Mouse (Mus musculus) heart, postnatal 36 days (tissue): ENCODE measurements around the gene Nwd2. TPM values are rescaled to one million over a fixed set of nuclear protein-coding genes. Genes with fewer than 3 reads are reported as not detected.

Experiments used
- DNase-seq, 2 experiments: peaks; one replicate each; pipeline ENCODE4 v3.0.0; 2021 to 2022
- intact Hi-C: fragments of 180-260 bp; cut with DNase I; formaldehyde crosslinking; loops from one replicate; pipeline ENCODE4 v1.15.1; 2025
- total RNA-seq, 2 experiments: library from RNA; stranded (reverse); gene quantifications; 2 replicates each; pipeline ENCODE4 v1.2.3; 2021

Gene Nwd2
- total RNA-seq: not detected

DNA sequence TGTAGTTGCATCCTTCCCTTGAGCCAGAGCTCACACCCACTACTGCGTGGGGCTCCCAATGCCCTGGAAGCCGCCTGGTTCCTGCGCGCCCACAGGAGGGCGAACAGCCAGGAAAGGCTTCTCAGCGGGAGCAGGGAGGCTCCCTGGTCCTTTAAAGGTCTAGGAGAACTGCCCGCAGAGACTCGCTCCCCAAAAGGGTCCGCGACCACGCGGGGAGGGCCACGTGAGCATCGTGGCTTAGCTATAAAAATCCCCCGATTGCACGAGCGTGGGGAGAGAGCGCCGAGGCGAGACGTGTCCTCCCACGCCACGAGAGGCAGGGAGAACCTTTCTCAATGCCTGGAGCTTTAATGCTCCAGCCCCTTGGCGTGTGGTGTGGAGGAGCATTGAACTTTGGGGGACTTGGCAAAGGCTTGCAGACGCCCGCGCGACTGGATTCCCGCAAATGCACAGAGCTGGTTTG is at the start of gene Nwd2:
Nwd2 (plus strand) TSS at position 33 of the 463 bp plus-strand sequence.
- intact Hi-C loops: no loop called here
- no peak for DNase-seq

DNA sequence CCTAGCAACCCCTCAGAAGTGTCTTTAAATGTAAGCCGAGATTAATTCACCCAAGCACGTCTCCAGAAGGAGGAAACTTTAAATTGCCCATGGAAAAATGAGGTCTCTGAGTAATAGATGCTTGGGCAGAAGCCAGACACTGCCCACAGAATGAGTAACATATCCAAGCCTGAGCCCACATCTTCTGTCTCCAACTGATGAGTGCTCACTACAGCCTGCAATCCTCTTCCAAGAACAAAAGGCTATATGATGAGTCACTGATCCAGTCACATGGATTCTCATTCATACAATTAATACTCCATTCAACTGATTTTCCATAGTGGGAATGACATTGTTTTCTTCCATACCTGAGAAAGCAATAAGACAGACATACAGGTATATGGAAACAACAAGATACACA is 41.5 kb upstream of the Nwd2 start:
- intact Hi-C loops: no loop called here
- DNase-seq: no peak

DNA sequence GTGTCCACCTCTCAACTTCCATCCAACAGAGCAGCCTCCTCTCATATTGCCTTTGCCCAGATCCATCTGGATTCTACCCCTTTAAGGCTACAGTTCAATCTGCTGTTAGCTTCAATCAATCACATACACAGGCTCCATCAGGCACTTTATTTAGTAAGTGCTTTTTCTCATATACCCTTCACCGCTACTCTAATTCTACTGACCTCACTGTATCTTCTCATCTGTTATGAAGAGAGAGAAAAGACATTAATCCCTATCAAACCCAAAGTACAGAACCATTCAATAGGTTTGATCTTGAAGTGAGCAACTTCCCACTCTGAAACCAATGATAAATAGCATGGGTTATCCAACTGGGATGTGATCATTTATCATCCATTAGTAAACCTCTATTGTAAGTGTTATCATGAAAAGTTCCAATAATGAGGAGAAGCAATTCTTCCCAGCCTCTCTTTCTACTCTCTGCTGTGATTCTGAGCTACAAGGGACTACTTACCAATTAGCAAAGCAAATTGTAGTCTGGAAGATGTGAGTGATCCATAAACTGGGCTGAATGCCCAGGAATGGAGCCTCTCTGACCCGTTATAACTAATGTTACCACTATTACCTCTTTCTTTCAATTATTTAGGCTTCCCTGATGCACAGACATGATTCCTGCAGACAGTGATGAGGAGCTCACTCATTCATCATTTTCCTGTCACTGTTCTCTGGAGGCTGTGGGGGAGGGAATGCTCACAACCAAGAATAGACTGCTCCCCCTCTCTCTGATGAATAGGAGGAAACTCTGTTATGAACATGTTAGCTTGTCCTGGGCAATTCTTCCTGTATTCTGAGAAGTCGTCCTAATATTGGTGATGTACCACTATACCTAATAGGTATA is 31.9 kb upstream of the Nwd2 start:
- no peak for DNase-seq
- intact Hi-C loops: no loop called here

DNA sequence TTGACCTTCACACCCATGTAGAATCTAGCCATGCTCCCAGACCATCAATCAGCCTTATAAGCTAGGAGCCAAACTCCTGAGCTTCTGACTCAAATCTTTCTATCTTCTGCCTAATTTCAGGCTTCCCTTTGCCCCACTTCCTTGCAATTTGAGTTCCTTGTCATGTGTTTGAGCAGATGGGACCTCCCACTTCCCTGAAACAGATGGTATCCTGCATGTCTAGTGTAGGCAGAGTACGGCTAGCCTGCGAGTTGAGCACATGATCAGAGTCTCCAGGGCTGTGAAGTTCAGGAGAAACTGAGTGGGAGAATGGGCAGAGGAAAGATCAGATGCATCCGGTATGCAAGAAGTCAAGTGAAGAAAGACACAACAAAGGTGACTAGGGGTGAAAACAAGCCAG is 24.8 kb upstream of the Nwd2 start:
- DNase-seq: no peak
- intact Hi-C loops: no loop called here

DNA sequence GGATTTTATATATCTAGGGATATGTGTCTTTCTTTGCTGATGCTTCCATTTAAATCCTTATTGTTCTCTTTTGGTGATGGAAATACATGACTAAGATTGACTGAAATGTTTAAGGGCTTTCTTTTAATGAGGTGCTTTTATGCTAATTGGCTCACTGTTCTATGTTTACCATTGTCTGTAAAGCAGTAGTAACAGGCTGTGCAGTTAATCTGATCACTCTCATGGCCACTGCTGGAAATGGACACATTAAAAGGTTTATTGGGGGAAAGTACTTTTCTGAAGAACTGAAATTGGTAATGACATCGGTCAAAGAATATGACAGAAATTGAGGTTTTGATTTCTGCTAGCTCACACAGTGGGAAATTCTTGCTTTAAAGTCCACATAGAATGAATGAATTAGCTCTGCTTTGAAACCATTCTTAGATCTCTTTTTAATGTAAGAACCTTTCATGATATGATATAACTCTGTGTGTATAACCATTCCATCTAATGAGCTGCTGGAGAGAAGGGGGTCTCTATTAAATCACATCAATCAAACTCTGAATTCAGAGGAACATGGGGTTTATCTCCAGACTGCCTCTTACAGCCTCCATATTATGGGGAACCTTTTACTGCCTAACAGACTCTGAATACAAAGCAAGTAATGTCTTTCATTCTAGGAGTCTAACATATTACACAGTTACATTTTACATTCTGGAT is 20.9 kb upstream of the Nwd2 start:
- DNase-seq: no peak
- intact Hi-C loops: no loop called here

DNA sequence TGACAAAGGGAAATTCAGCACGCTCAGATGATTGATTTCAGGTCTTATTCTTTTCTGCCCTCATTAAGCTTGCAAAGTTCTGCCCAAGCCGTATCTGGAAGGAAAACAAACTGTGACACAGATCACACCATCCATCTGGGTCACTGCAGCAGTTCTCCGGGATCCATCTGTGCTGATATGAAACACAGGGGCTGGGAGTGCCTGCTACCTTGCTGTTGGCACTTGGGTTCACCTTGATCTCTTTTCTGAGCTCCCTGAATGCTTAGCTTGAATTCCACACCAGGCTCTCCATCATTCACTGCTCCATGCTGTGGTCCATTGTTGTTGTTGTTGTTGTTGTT is 20.4 kb upstream of the Nwd2 start:
- intact Hi-C loops: no loop called here

DNA sequence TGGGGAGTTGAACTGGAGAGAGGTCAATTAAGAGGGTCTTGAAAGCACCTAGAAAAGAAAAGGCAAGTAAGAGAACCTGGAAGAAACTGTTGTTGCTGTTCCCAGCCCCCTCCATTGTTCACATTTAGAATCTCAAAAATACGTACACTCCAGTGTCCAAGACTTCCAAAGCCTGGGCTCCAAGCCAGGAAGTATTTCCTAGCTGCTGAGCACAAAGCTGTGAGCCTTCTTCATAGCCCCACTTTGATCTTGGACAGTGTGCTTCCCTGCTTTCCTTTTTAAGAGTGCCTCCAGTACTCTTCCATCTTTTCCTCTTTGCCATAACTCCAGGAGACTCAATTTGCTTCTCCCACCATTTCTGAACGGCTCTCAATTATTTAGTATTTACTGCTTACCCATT is 14.3 kb upstream of the Nwd2 start:
- DNase-seq: no peak
- intact Hi-C loops: no loop called here

More for the DNA sequence above, 20.4 kb upstream of the Nwd2 start:
- no peak for DNase-seq

DNA sequence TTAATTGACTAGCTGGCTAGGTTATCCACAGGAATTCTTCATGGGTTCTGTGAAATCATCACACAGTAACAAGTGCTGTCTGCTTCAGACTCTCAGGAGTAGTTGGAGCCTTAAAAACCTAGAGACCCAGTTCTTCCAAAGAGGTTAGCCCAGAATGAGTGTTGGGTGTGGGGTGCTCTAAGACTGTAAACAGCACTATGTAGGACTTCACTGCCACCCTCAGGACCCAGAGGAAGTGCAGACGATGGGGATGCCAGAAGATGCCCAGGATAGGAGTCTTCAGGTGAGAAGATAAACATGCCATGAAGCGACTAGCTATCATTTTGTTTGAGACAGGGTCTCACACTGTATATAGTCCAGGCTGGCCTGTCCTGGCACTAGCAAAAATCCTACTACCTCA is 715 bp upstream of the Nwd2 start:
- intact Hi-C loops: no loop called here
- no peak for DNase-seq

DNA sequence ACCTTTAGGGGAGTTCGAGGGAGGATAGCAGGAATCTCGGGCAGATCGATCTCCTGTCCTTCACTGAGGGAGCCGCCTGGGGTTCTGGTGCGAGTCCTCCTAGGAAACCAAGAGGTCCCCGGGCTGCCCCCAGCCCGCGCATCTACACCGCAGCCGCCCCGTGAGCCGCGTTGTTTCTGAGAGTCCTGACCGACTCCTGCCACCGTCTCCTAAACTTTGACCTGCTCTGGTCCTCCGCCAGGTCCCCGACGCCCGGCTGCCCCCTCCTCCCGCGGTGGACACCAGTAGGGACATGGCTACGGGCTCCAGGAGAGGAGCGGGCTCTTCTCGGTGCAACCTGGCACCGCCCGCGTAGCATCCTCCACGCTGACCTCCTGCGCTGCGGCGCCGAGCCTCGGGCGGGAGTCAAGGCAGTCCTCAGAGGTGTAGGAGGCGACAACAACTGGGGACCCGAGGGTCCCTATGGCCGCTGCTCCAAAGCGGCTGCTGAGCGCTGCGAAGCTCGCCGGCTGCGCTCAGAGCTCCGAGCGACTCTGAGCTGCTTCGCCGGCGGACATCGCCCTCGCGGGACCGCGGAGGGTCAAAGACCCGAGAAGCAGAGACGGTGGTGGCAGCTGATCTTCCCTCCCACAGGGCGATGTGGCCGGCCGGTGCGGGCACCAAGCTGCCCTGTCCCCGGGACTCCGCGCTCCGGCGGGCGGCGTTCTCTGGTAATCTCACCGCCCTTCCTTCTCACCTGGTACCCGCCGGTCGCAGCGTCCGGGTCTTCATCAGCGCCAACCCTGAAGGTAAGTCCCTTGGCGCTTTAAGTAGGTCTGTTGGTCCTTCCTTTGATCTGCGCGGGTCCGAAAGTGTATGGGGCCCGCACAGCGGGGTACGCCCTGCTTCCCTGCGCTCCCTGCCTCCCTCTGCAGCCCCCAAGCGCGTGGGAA is 897 bp downstream of the Nwd2 start:
- intact Hi-C loops: no loop called here
- DNase-seq: no peak

DNA sequence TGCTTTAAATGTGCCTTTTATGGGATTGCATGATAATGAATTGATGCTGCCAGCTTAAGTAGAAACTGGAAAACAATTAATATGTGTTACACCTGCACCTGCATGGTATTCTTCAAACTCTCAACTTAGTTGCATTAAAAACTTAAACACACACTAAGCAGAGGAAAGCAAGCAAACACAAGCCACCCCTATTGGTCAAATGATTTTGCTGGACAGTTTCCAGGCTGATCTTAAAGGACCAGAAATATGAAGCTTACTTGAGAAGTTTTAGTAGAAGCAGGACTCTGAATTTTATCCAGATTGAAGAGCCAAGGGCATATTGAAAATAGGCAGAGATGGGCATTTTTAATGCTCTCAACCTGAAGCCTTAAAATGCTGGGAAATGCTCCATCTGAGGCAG is 2.9 kb downstream of the Nwd2 start:
- intact Hi-C loops: no loop called here
- no peak for DNase-seq

DNA sequence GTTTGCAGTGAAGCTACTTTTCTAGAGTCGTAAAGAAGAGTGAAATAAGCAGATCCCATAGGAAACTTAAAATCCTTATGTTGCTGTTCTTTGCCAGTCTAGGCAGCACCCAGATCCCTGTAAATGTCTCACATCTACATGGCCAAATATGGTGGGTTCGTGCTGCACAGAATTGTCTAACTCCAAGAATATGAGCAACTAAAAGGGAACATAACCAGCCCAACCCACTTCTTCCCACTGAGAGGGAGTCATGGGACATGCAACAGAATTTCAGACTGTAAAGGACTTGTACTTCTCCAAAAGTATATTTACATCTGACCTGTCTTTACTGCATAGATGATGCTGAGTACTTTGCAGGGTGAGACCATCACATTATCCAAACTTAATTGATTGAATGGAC is 3.8 kb downstream of the Nwd2 start:
- no peak for DNase-seq
- intact Hi-C loops: no loop called here

DNA sequence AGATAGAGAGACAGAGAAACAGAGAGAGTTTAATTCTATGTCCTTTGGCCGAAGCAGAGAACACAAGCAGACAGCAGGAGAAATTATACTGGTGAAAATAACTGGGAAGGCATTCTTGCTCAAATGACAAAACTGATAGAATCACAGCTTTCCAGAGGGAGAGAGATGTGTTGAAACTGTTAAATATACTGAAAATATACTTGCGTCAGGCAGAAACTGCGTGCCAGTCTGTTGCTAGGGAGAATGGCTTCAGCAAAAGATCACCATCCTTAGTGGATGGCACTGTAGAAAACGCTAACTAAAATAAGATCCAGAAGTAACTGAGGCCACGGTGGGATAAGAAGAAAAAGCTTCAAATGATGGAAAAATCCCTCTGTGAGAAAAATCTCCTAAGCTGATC is 18.0 kb downstream of the Nwd2 start:
- intact Hi-C loops: no loop called here
- DNase-seq: no peak

DNA sequence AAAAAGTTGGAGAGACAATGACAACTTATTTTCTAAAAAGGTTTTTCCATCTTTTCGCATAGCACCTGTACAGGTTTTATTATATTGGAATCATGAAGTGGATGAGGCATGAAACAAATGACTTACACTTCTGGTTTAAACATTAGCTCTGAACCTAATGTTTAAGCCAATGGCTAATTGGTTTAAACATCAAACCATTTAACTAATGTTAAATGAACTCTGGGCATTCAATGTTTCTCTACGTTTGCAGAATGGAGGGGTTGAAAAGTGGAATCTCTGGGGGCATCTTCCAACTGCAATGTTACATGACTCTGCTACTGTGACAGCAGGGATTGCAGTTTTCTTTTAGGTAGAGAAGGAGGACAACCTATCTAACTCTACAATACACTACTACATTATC is 27.0 kb downstream of the Nwd2 start:
- intact Hi-C loops: no loop called here

DNA sequence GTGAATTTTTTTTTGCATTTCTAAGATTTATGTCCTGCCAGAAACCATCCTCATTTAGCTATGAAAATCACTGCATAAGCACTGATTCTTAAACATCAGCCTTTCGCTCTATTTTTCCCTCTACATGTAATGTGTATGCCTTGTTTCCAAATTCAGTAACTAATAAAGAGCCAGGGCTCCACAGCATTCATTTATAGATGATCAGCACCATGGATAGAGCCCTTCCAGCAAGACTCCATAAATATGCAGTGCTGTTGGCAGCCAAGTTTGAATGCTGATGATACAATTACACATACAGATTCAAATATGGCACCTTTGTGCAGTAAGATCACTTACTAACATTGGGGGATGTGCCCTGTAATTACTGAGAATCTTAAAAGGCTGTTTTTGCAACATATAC is 40.2 kb downstream of the Nwd2 start:
- intact Hi-C loops: no loop called here

More for the DNA sequence above, 27.0 kb downstream of the Nwd2 start:
- DNase-seq: no peak

DNA sequence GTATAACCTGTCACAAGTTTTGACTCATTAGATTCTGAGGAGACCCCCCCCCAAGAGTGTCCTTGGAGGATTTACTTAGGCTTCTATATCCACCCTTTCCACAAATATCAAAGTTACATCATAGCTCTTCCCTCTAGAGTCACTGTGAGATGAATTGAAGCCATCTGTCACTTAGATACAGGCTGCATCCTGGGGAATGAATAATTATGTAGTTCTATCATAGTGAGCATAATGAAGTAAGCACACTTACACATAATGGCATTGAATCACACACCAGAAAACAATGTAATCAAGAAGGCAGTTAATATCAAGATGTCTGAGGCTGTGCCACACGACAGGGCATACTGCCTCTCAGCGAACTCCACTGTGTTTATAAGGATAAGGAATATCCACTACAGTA is 47.9 kb downstream of the Nwd2 start:
- DNase-seq: no peak
- intact Hi-C loops: no loop called here

More for the DNA sequence above, 40.2 kb downstream of the Nwd2 start:
- DNase-seq: no peak

DNA sequence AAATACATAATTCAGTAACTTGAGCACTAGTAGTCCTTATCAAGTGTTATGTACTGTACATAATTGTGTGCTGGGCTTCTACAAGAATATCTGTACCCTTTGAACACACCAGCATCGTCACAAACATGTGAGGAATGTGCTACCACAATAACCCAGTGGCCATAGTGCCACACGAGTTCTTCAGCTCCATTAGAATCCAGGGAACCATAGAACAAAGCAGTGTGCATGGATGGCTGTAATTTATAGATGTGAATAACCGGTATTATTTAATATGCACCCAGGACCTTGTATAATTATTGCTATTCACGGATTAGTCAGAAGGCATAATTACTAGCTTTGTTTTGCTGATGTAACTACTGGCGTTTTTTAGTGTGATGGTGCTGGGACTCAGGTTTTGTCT is 48.3 kb downstream of the Nwd2 start:
- intact Hi-C loops: no loop called here
- no peak for DNase-seq

DNA sequence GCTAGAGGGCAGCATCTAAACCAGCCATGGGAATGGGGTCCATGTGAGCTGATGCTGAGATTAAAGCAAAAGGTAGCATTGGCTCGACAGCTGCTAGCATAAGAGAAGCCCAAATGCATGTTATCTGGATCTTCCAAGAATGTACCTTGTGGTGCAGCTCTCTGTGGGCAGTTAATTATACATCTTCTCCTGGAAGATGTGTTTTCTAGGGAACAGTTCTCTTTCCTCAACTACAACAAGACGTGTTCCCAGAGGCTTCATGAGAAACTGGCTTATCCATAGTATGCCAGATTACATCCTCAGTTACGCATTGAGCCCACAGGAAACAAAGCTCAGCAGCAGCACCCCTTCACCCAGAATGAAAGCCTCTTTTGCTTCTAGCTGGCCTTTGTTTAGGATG is 80.1 kb downstream of the Nwd2 start:
- DNase-seq: no peak
- intact Hi-C loops: no loop called here

DNA sequence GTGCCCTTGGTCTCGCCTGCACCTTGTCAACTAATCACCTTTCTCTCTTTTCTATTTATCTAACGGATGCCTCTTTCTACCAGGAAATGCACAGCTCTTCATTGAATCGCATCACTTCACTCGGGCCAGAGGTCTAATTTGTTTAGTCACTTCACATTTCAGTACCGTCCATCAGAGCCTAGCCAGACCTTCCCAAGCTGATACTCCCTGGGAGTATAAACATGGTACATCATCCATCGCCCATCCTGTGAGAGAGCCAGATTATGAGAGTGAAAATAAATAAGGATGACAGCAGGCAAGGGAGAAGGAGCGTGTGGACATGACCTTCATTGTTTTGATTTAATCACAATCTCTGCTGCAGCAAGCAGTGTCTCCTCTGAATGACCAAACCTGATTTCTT is 86.6 kb downstream of the Nwd2 start:
- DNase-seq: no peak

DNA sequence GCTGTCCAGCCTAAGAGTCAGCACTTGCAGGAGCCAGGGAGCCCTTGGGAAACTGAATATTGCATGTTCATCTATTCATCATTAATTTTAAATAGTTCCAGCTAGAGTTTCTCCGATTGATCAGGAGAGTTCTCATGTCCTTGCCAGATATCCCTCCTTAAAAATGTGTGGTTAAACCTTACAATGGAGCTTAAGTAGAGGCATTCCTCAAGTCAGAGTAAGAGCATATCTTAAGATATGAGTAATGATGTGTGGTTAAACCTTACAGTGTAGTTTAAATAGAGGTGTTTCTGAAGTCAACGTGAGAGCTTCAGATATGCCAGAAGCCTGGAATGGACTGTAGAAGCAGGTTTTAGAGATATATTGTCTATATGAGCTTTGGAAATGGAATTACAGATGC is 94.5 kb downstream of the Nwd2 start:
- DNase-seq: no peak
- intact Hi-C loops: no loop called here

More for the DNA sequence above, 86.6 kb downstream of the Nwd2 start:
- intact Hi-C loops: no loop called here

DNA sequence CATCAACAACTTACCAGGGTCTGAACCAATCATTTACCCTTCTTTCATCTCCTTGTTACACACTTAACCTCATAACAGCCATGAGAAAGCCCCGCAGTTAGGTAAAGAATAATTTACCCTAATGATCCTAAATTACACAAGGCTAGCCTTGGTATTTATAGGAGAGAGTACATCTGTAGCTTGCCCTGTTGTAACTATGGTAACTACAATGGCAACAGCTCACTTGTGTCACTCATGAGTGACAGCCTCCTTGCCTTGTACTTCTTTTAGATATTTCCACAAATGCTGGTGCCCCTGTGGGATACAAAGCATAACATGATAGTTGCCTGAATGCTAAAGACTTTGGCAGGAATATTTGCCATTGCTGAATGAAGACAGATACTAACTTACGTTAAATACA is 99.4 kb downstream of the Nwd2 start:
- no peak for DNase-seq
- intact Hi-C loops: no loop called here

DNA sequence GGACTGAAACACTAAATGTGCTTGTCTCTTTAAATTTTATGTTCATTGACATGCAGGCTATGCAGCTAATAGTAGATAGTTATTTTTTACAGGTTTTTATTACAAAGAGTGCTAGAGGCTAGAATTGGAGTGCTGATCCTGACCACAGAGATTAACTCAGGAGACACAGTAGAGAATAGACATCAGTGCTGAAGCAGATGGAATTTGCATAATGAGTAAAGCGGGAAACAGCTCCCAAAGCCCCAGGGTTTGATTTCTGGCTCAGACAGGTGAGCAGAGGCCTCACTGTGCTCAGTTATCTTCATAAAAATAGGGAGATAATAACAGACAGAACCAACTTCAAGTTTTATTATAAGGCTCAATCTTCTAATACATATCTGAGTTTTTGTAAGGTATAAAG is 99.9 kb downstream of the Nwd2 start:
- DNase-seq: no peak
- intact Hi-C loops: no loop called here
